Mouse (Mus musculus) MEL (cell line): ENCODE measurements around the gene Cap1.

Source experiments
- CHD2 ChIP-seq: IDR thresholded peaks from 2 replicates; pipeline ENCODE4 v1.6.1; 2011; ENCODE audit warnings: low read length, improper control_type of control experiment
- CTCF ChIP-seq, 3 experiments: IDR thresholded peaks in 2 of 3; conservative IDR thresholded peaks in 1 of 3; 2 replicates each; pipeline ENCODE4 v1.5.1; 2011 to 2012; ENCODE audit warnings: low read length in 3 of 3, low read depth in 2 of 3, mild to moderate bottlenecking in 2 of 3, improper control_type of control experiment in 1 of 3, inconsistent platforms in 1 of 3, mixed read lengths in 1 of 3, moderate library complexity in 1 of 3; ENCODE audit not compliant: control insufficient read depth in 1 of 3, insufficient read depth in 1 of 3, poor library complexity in 1 of 3, severe bottlenecking in 1 of 3
- EP300 ChIP-seq, 2 experiments: IDR thresholded peaks; 2 replicates each; pipeline ENCODE4 v1.6.1; 2011; ENCODE audit warnings: improper control_type of control experiment in 2 of 2, low read length in 2 of 2, low read depth in 1 of 2, mild to moderate bottlenecking in 1 of 2
- MAFK ChIP-seq: IDR thresholded peaks from 2 replicates; pipeline ENCODE4 v1.6.1; 2011; ENCODE audit warnings: low read depth, mild to moderate bottlenecking, low read length, improper control_type of control experiment, borderline replicate concordance

- no peak for TF ChIP-seq CHD2
- TF ChIP-seq CTCF (IDR thresholded peaks at IDR 0.05 in 2 of 3, conservative IDR thresholded peaks at IDR 0.05 in 1 of 3; ENCODE audit: control insufficient read depth in 1 of 3, insufficient read depth in 1 of 3, low read depth in 2 of 3, low read length in 3 of 3, poor library complexity in 1 of 3, severe bottlenecking in 1 of 3): no peak
- TF ChIP-seq MAFK: no peak
- TF ChIP-seq EP300 (IDR thresholded peaks at IDR 0.05; ENCODE audit: low read depth in 1 of 2, low read length in 2 of 2): no peak
These were observed 37.0 kb upstream of the Cap1 start for GRCm38 (mm10) chr4:122922841-122923240.
